Comparison of ENCODE assay signal across 9 mouse cellular contexts in genomic region chr8:117194355-117194754, GRCm38 (mm10). TPM values are rescaled to one million over a fixed set of nuclear protein-coding genes. Genes with fewer than 3 reads are reported as not detected.
DNase-seq lines count a peak whose midpoint lies in the region; ATAC-seq lines count a peak whose summit lies in the region.
"Had no signal": no experiment of that assay in that cellular context is flagged by ENCODE, and none has a peak within 500 bp of the region (broad histone marks: within the 10 kb centered on the region; RNA-seq: fewer than 3 reads in every experiment).

No protein-coding gene starts in this region.

- H3K27ac ChIP-seq in heart, embryonic 13.5 days (replicated peaks), result peak overlapping the region; percentile 57
- H3K27ac ChIP-seq in heart, embryonic 11.5 days (ENCODE audit: low read depth, low read length), result no peak overlapping the region

- H3K9ac ChIP-seq in heart, embryonic 13.5 days, result no peak overlapping the region
- H3K9ac ChIP-seq in heart, embryonic 11.5 days (ENCODE audit: low read depth, low read length), result no peak overlapping the region

- peaks cover 42% of the 10 kb centered on the region for H3K4me1 ChIP-seq in heart, embryonic 13.5 days
- peaks cover 17% of the 10 kb centered on the region for H3K4me1 ChIP-seq in heart, embryonic 11.5 days (ENCODE audit: control insufficient read depth, insufficient read depth, low read length)

- intact Hi-C loops in left cerebral cortex, postnatal 14 days (cut with DNase I), result no loop called here

- H3K4me3 ChIP-seq in heart, embryonic 13.5 days, result no peak overlapping the region
- H3K4me3 ChIP-seq in heart, embryonic 11.5 days (ENCODE audit: low read depth, low read length), result no peak overlapping the region

- H3K27me3 ChIP-seq in heart, embryonic 13.5 days (replicated peaks), result no peaks in the 10 kb centered on the region
- no peaks in the 10 kb centered on the region for H3K27me3 ChIP-seq in heart, embryonic 11.5 days (ENCODE audit: control insufficient read depth, insufficient read depth, low read length)

- H3K9me3 ChIP-seq in heart, embryonic 13.5 days, result no peaks in the 10 kb centered on the region
- H3K9me3 ChIP-seq in heart, embryonic 11.5 days (replicated peaks; ENCODE audit: control insufficient read depth, low read length), result no peaks in the 10 kb centered on the region

- no peak overlapping the region for H3K4me2 ChIP-seq in heart, embryonic 13.5 days
- H3K4me2 ChIP-seq in heart, embryonic 11.5 days, result no peak overlapping the region

- H3K36me3 ChIP-seq in heart, embryonic 13.5 days, result peaks cover 80% of the 10 kb centered on the region
- peaks cover 21% of the 10 kb centered on the region for H3K36me3 ChIP-seq in heart, embryonic 11.5 days (ENCODE audit: control insufficient read depth, insufficient read depth, low read length)

- 52% methylated on average over 4 of the region's 4 CpGs for WGBS in heart, embryonic 13.5 days
- 84% methylated on average over 4 of the region's 4 CpGs for WGBS in heart, embryonic 11.5 days (ENCODE audit: insufficient replicate concordance)

- no peak for ATAC-seq in heart, embryonic 13.5 days (ENCODE audit: extremely low read depth, insufficient number of reproducible peaks, low FRiP score, low TSS enrichment)
- ATAC-seq in heart, embryonic 11.5 days (replicated peaks; ENCODE audit: insufficient number of reproducible peaks, low FRiP score, low TSS enrichment), result no peak

- peak; percentile 44 to 59 for DNase-seq in left cerebral cortex, postnatal 14 days (ENCODE audit: low spot score in 2 of 2)
- no peak for DNase-seq in left cerebral cortex, adult 11 months (ENCODE audit: low spot score)
- DNase-seq in NIH3T3 (ENCODE audit: low read depth), result peak; percentile 64
- peak; percentile 75 for DNase-seq in lung, postnatal 10 days
- DNase-seq in layer of hippocampus, adult 9-10 months (ENCODE audit: low spot score), result no peak
- DNase-seq in thymus, postnatal 4 days, result no peak
- DNase-seq: gastrocnemius, postnatal 25 days had no signal

RNA-seq across cellular contexts. Expression of gene Gan, which starts 36.4 kb away (rescaled TPM):
- 0.94 and 1.0 TPM in 2 replicates for polyA plus RNA-seq in heart, embryonic 13.5 days (2015; fragmentation: Nextera tagmentation; extraction: Ambion mirVana)
- 1.4 and 1.7 TPM in 2 replicates for polyA plus RNA-seq in heart, embryonic 11.5 days (2014; fragmentation: Nextera tagmentation; extraction: Ambion mirVana)
- 10 to 100 TPM; 17.2 to 19.3 TPM for total RNA-seq in left cerebral cortex, postnatal 14 days (2021)

Comparison
In these comparisons a context has a peak if more than half of its experiments do, and no peak if none do; other contexts are left out.
1. DNase-seq: peak in left cerebral cortex, postnatal 14 days (2 of 2), NIH3T3 (single experiment) and lung, postnatal 10 days (single experiment); none in left cerebral cortex, adult 11 months (single experiment), layer of hippocampus, adult 9-10 months (single experiment) and thymus, postnatal 4 days (single experiment).